Mouse (Mus musculus) forebrain, embryonic 13.5 days (tissue): ENCODE data around the gene Zc3h7a. TPM values are rescaled to one million over a fixed set of nuclear protein-coding genes. Genes with fewer than 3 reads are reported as not detected.
A peak's percentile ranks its signal among the peaks of the same experiment; 100 is the strongest.

Experiments used
- ATAC-seq: fragments of 200-750 bp; cut with Nextera tagmentation; 2 replicates; pipeline ENCODE4 v1.8.0; 2017
- H3K27ac ChIP-seq: fragments of 300-500 bp; sonication (generic); 2 replicates; pipeline ENCODE4 v1.5.1; 2015; ENCODE audit warnings: inconsistent platforms, mild to moderate bottlenecking, moderate library complexity
- H3K27me3 ChIP-seq: fragments of 300-500 bp; sonication (generic); 2 replicates; pipeline ENCODE4 v1.6.1; 2015; ENCODE audit warnings: mild to moderate bottlenecking, inconsistent platforms
- H3K36me3 ChIP-seq: fragments of 300-500 bp; sonication (generic); 2 replicates; pipeline ENCODE4 v1.6.1; 2015; ENCODE audit warnings: mild to moderate bottlenecking, inconsistent platforms; ENCODE audit not compliant: poor library complexity, severe bottlenecking
- H3K4me1 ChIP-seq: fragments of 300-500 bp; sonication (generic); 2 replicates; pipeline ENCODE4 v1.6.1; 2015; ENCODE audit warnings: inconsistent platforms
- H3K4me2 ChIP-seq: fragments of 300-500 bp; sonication (generic); 2 replicates; pipeline ENCODE4 v1.6.1; 2015; ENCODE audit warnings: inconsistent platforms, mild to moderate bottlenecking, moderate library complexity
- H3K4me3 ChIP-seq: fragments of 300-500 bp; sonication (generic); 2 replicates; pipeline ENCODE4 v1.5.1; 2015; ENCODE audit warnings: mild to moderate bottlenecking, inconsistent platforms
- H3K9ac ChIP-seq: fragments of 300-500 bp; sonication (generic); 2 replicates; pipeline ENCODE4 v1.6.1; 2015; ENCODE audit warnings: mild to moderate bottlenecking, inconsistent platforms
- H3K9me3 ChIP-seq: fragments of 300-500 bp; sonication (generic); replicated peaks from 2 replicates; pipeline ENCODE4 v1.6.1; 2016; ENCODE audit warnings: inconsistent platforms
- WGBS: fragments of 180-500 bp; shearing (Covaris S2); methylation state at CpG from one replicate; pipeline ENCODE4 v1.1.7; 2015; 5-methylcytosine and 5-hydroxymethylcytosine counted together
- polyA plus RNA-seq: library from polyadenylated mRNA; unstranded; fragments of >200 nt; fragmentation: Nextera tagmentation; extraction: Ambion mirVana; gene quantifications from 2 replicates; pipeline ENCODE4 v1.2.1, GENCODE M21; 2015

The Zc3h7a gene
- polyA plus RNA-seq = 75.4 and 79.6 TPM in 2 replicates

- Histone ChIP-seq H3K4me1 (peaks cover 17% of the 10 kb centered on the region), H3K36me3 (no peaks in the 10 kb centered on the region), H3K9me3 (no peaks in the 10 kb centered on the region), H3K27ac (peak within 1 kb of the TSS; percentile 86), H3K9ac (peak within 1 kb of the TSS; percentile 88), H3K4me3 (peak within 1 kb of the TSS; percentile 88), H3K27me3 (no peaks in the 10 kb centered on the region; the same call in 1 of the 2 replicates), H3K4me2 (peak within 1 kb of the TSS; percentile 85)
- under 1% methylated on average over 55 of the region's 57 CpGs for WGBS
- ATAC-seq = peak; percentile 95
Measured at GRCm38 (mm10) chr16:11176208-11176883, at the start of gene Zc3h7a. Gene Zc3h7a (minus strand): TSS chr16:11176393.

- peaks cover 71% of the 10 kb centered on the region for H3K36me3 ChIP-seq
- no peak for ATAC-seq
- H3K27ac ChIP-seq = no peak overlapping the region; the same call in 1 of the 2 replicates
- WGBS = 90% methylated on average over 3 of the region's 3 CpGs
- no peak overlapping the region for H3K4me3 ChIP-seq
- no peaks in the 10 kb centered on the region for H3K4me1 ChIP-seq
- H3K9ac ChIP-seq = no peak overlapping the region
- H3K4me2 ChIP-seq = no peak overlapping the region
- H3K9me3 ChIP-seq = no peaks in the 10 kb centered on the region
- H3K27me3 ChIP-seq = no peaks in the 10 kb centered on the region
Measured at GRCm38 (mm10) chr16:11217801-11218200, 41.6 kb upstream of the Zc3h7a start.

- H3K4me1 ChIP-seq = peaks cover 35% of the 10 kb centered on the region
- WGBS = 8% methylated on average over 24 of the region's 24 CpGs
- peak; percentile 64 for ATAC-seq
- no peaks in the 10 kb centered on the region for H3K9me3 ChIP-seq
- no peaks in the 10 kb centered on the region for H3K27me3 ChIP-seq
- peak overlapping the region; percentile 95 for H3K4me2 ChIP-seq
- peak overlapping the region; percentile 97 for H3K4me3 ChIP-seq
- peak overlapping the region; percentile 95 for H3K9ac ChIP-seq
- H3K27ac ChIP-seq = 0 out of 2 replicates have a peak overlapping the region, but pooled peaks have one; percentile 3
- peaks cover 45% of the 10 kb centered on the region for H3K36me3 ChIP-seq
Measured at GRCm38 (mm10) chr16:11203600-11204390, 27.6 kb upstream of the Zc3h7a start.

- H3K4me3 ChIP-seq = peak within 1 kb of the TSS; percentile 97
- H3K9ac ChIP-seq = peak within 1 kb of the TSS; percentile 95
- peak within 1 kb of the TSS; percentile 95 for H3K4me2 ChIP-seq
- ATAC-seq = peak; percentile 100
- peaks cover 47% of the 10 kb centered on the region for H3K36me3 ChIP-seq
- peak within 1 kb of the TSS; percentile 57 for H3K27ac ChIP-seq
- H3K27me3 ChIP-seq = no peaks in the 10 kb centered on the region
- under 1% methylated on average over 68 of the region's 68 CpGs for WGBS
- H3K9me3 ChIP-seq = no peaks in the 10 kb centered on the region
- peaks cover 35% of the 10 kb centered on the region for H3K4me1 ChIP-seq
Measured at GRCm38 (mm10) chr16:11202571-11203554, 26.7 kb upstream of the Zc3h7a start, which contains the start of gene Rsl1d1. Gene Rsl1d1 (minus strand): TSS chr16:11203331.

- Histone ChIP-seq H3K9ac (peak overlapping the region; percentile 95), H3K9me3 (no peaks in the 10 kb centered on the region), H3K27me3 (no peaks in the 10 kb centered on the region), H3K4me1 (peaks cover 35% of the 10 kb centered on the region), H3K4me3 (peak overlapping the region; percentile 97), H3K4me2 (peak overlapping the region; percentile 95), H3K27ac (no peak overlapping the region), H3K36me3 (peaks cover 50% of the 10 kb centered on the region)
- 70% methylated on average over 6 of the region's 6 CpGs for WGBS
- ATAC-seq = no peak
Measured at GRCm38 (mm10) chr16:11201740-11202394, 25.7 kb upstream of the Zc3h7a start.

GRCm38 (mm10) chr16:11200247-11200646 lies 24.1 kb upstream of the Zc3h7a start:
- Histone ChIP-seq H3K9me3 (no peaks in the 10 kb centered on the region), H3K36me3 (peaks cover 62% of the 10 kb centered on the region), H3K27me3 (no peaks in the 10 kb centered on the region), H3K4me1 (peaks cover 32% of the 10 kb centered on the region), H3K27ac (no peak overlapping the region), H3K9ac (no peak overlapping the region), H3K4me2 (no peak overlapping the region), H3K4me3 (no peak overlapping the region)
- ATAC-seq = no peak
- 93% methylated on average over 3 of the region's 3 CpGs for WGBS

GRCm38 (mm10) chr16:11198467-11198866 lies 22.3 kb upstream of the Zc3h7a start:
- ATAC-seq = no peak
- Histone ChIP-seq H3K4me2 (no peak overlapping the region), H3K4me1 (peaks cover 15% of the 10 kb centered on the region), H3K9me3 (no peaks in the 10 kb centered on the region), H3K27me3 (no peaks in the 10 kb centered on the region), H3K27ac (no peak overlapping the region), H3K36me3 (peaks cover 80% of the 10 kb centered on the region), H3K9ac (no peak overlapping the region), H3K4me3 (no peak overlapping the region)
- 74% methylated on average over 2 of the region's 2 CpGs for WGBS

GRCm38 (mm10) chr16:11197052-11197451 lies 20.9 kb upstream of the Zc3h7a start:
- 90% methylated on average over 4 of the region's 4 CpGs for WGBS
- ATAC-seq = no peak
- peaks cover 93% of the 10 kb centered on the region for H3K36me3 ChIP-seq
- H3K27ac ChIP-seq = no peak overlapping the region
- no peaks in the 10 kb centered on the region for H3K27me3 ChIP-seq
- H3K4me2 ChIP-seq = no peak overlapping the region
- H3K9ac ChIP-seq = no peak overlapping the region
- no peaks in the 10 kb centered on the region for H3K9me3 ChIP-seq
- H3K4me1 ChIP-seq = peaks cover 11% of the 10 kb centered on the region
- no peak overlapping the region for H3K4me3 ChIP-seq

GRCm38 (mm10) chr16:11193231-11193630 lies 17.0 kb upstream of the Zc3h7a start:
- Histone ChIP-seq H3K27ac (no peak overlapping the region), H3K27me3 (no peaks in the 10 kb centered on the region), H3K9me3 (no peaks in the 10 kb centered on the region), H3K9ac (no peak overlapping the region), H3K4me1 (no peaks in the 10 kb centered on the region), H3K4me2 (no peak overlapping the region), H3K4me3 (no peak overlapping the region), H3K36me3 (peaks cover 71% of the 10 kb centered on the region)
- 97% methylated on average over 2 of the region's 2 CpGs for WGBS
- ATAC-seq = no peak

GRCm38 (mm10) chr16:11190150-11190549 lies 14.0 kb upstream of the Zc3h7a start:
- H3K27ac ChIP-seq = no peak overlapping the region
- 82% methylated on average over 7 of the region's 7 CpGs for WGBS
- no peaks in the 10 kb centered on the region for H3K27me3 ChIP-seq
- H3K36me3 ChIP-seq = peaks cover 41% of the 10 kb centered on the region
- no peak overlapping the region for H3K9ac ChIP-seq
- ATAC-seq = no peak
- no peaks in the 10 kb centered on the region for H3K4me1 ChIP-seq
- no peak overlapping the region for H3K4me2 ChIP-seq
- no peaks in the 10 kb centered on the region for H3K9me3 ChIP-seq
- no peak overlapping the region for H3K4me3 ChIP-seq

GRCm38 (mm10) chr16:11177404-11177803 lies 1.2 kb upstream of the Zc3h7a start:
- no peaks in the 10 kb centered on the region; the same call in 1 of the 2 replicates for H3K27me3 ChIP-seq
- H3K4me2 ChIP-seq = no peak overlapping the region
- no peaks in the 10 kb centered on the region for H3K9me3 ChIP-seq
- H3K4me3 ChIP-seq = no peak overlapping the region
- peaks cover 17% of the 10 kb centered on the region for H3K4me1 ChIP-seq
- no peak for ATAC-seq
- no peak overlapping the region for H3K27ac ChIP-seq
- H3K36me3 ChIP-seq = no peaks in the 10 kb centered on the region
- no peak overlapping the region for H3K9ac ChIP-seq
- WGBS = 77% methylated on average over 2 of the region's 2 CpGs
